Mouse (Mus musculus) urinary bladder, adult 18-20 months (tissue): ENCODE measurements around the gene Lce1m.
A peak's percentile ranks its signal among the peaks of the same experiment; 100 is the strongest.
"Not testable (repeated sequence)": the region's sequence is repeated elsewhere in the genome, so short reads cannot be mapped to it uniquely, and the experiment has no call there.

Source experiments
- DNase-seq, 2 experiments: peaks; one replicate each; pipeline ENCODE4 v3.0.0; 2022; ENCODE audit warnings: low spot score in 2 of 2, mixed read lengths in 2 of 2

The Lce1m gene

GRCm38 (mm10) chr3:93018960-93019359 lies at the start of gene Lce1m:
Gene Lce1m, minus strand, starts transcription at chr3:93019060.
- no peak for DNase-seq

DNA sequence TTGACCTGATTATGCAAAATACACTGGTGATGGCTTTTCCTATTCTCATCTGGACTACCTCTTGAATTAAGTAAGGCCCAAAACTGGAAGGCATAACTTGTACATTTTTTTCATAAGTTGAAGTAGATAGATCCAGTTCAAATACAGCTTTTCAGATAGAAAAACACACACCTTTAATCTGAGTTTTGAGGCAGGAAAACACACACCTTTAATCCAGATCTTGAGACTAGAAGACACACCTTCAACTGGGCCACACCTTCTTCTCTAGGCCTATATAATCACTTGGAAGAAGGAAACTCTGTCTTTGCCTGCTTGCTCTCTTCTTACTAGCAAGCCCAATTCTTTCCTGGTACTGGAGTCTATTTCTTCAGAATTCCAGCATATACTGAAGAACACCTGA lies 49.7 kb upstream of the Lce1m start, which contains the start of gene Gm4858:
Gene Gm4858 (plus strand): TSS at position 301 of the 400 bp plus-strand sequence.
- not testable (repeated sequence) for DNase-seq

GRCm38 (mm10) chr3:93052826-93053474 lies 34.1 kb upstream of the Lce1m start:
- DNase-seq, result no peak

DNA sequence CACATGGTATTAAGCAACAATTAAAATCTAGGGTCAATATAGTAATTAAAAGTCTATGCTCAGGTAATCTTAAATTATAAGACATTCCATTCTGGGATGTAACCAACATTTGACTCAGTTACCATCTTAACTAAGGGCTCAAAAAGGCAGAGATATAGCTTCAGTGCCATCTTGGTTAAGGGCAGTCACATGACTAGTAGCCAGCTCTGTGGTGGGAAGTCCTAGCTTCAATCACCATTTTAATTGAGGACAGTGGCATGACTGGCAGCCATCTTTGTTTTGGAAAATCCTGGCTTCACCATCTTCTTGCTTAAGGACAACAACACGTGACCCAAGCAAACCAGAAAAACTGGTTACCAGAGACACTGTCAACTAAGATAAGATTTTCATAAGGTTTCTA lies 31.3 kb upstream of the Lce1m start:
- DNase-seq, result no peak

GRCm38 (mm10) chr3:93031450-93031849 lies 12.6 kb upstream of the Lce1m start:
- no peak for DNase-seq

GRCm38 (mm10) chr3:93025486-93025885 lies 6.6 kb upstream of the Lce1m start:
- DNase-seq, result no peak

GRCm38 (mm10) chr3:93023411-93024184 lies 4.7 kb upstream of the Lce1m start:
- DNase-seq, result no peak

- DNase-seq, result no peak
Observed at GRCm38 (mm10) chr3:93021171-93021570, 2.3 kb upstream of the Lce1m start.

- DNase-seq, result no peak
Observed at GRCm38 (mm10) chr3:93015460-93016104, 3.3 kb downstream of the Lce1m start, which contains the start of gene Crct1. Gene Crct1, minus strand, starts transcription at chr3:93015687.

DNA sequence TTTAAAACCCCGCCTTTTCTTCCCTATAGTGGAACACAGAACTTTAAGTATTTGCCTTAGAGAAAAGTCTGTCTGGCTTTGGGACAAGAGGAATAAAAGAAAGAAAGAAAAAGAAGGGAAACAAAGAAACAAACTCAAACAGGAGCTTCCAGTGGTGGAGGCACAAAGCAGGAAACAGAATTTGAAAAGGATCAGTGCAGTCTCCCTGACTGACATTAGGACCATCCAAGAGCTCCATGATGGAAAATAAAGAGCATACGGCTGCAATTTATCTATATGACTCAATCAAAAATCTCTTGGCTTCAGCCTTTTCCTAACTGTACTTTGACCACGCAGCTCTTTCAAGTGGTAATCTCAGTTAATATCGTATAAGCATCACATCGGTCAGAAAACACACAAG lies 4.0 kb downstream of the Lce1m start:
- DNase-seq, result no peak

- DNase-seq, result peak; percentile 1 to 20
Observed at GRCm38 (mm10) chr3:93014378-93014801, 4.5 kb downstream of the Lce1m start.

DNA sequence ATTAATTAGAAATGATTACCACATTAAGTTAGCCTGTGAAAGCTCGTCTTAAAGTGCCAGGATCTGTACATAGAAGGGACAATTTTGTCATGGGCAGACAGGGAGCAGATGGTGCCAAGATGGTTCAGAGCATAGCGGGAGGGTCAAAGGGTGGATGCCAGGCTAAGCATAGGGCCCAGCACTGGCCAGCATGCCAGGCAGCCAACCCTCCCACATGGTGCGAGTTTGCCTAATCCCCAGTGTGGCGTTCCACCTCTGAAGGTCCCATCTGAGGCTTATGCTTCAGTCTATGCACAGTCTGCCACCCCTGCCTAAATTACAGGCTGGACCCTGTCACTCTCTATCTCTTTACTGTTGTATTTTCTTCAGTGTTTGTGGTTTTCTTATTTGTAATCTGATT lies 16.0 kb downstream of the Lce1m start:
- DNase-seq, result no peak

GRCm38 (mm10) chr3:93000621-93001020 lies 18.2 kb downstream of the Lce1m start:
- DNase-seq, result no peak

GRCm38 (mm10) chr3:92998691-92999090 lies 20.2 kb downstream of the Lce1m start:
- peak; percentile 41 to 49 for DNase-seq

DNA sequence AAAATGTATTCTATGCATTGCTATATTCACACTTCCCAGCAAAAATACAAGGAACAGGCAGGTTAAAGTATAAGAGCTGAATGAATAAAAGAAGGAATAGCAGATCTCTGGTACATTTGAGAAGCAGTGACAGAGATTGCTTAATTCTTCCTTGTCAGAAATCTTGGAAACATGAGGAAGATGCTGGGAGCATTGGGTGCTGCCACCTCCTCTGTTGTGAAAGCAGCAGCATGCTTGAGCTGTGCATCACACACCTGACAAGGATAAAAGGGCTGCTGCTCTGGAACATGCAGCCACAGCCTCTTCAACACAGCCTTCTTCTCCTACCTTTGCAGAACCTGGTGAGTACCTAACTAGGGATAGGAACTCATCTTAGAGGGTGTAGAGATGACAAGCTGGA lies 26.9 kb downstream of the Lce1m start, which contains the start of gene Lce3f:
Gene Lce3f (plus strand): TSS at position 301 of the 400 bp plus-strand sequence.
- DNase-seq, result no peak

GRCm38 (mm10) chr3:92978484-92978883 lies 40.4 kb downstream of the Lce1m start:
- no peak for DNase-seq
